Mouse (Mus musculus) limb, embryonic 10.5 days (tissue): Measurements from ENCODE around the gene Gm17606. TPM values are rescaled to one million over a fixed set of nuclear protein-coding genes. Genes with fewer than 3 reads are reported as not detected.
"Not testable (repeated sequence)": the region's sequence is repeated elsewhere in the genome, so short reads cannot be mapped to it uniquely, and the experiment has no call there.

Experiments
- DNase-seq: peaks from one replicate; pipeline ENCODE4 v3.0.0-alpha.2; 2017; ENCODE audit warnings: low spot score
- H3K27ac ChIP-seq: fragments of 300-500 bp; sonication (generic); 2 replicates; pipeline ENCODE4 v1.5.1; 2016; ENCODE audit warnings: mild to moderate bottlenecking
- H3K27me3 ChIP-seq: fragments of 300-500 bp; sonication (generic); 2 replicates; pipeline ENCODE4 v1.6.1; 2016; ENCODE audit warnings: low read depth, mild to moderate bottlenecking; ENCODE audit not compliant: poor library complexity, severe bottlenecking
- H3K36me3 ChIP-seq: fragments of 300-500 bp; sonication (generic); 2 replicates; pipeline ENCODE4 v1.6.1; 2016; ENCODE audit warnings: mild to moderate bottlenecking, moderate library complexity
- H3K4me1 ChIP-seq: fragments of 300-500 bp; sonication (generic); 2 replicates; pipeline ENCODE4 v1.6.1; 2016
- H3K4me3 ChIP-seq: fragments of 300-500 bp; sonication (generic); 2 replicates; pipeline ENCODE4 v1.5.1; 2016; ENCODE audit warnings: mild to moderate bottlenecking, moderate library complexity
- H3K9me3 ChIP-seq: fragments of 300-500 bp; sonication (generic); replicated peaks from 2 replicates; pipeline ENCODE4 v1.6.1; 2016; ENCODE audit warnings: mild to moderate bottlenecking
- WGBS: fragments of 180-500 bp; shearing (Covaris S2); methylation state at CpG from one replicate; pipeline ENCODE4 v1.1.7; 2016; 5-methylcytosine and 5-hydroxymethylcytosine counted together
- polyA plus RNA-seq: library from polyadenylated mRNA; unstranded; fragments of >200 nt; fragmentation: Nextera tagmentation; extraction: Ambion mirVana; gene quantifications from 2 replicates; pipeline ENCODE4 v1.2.1, GENCODE M21; 2016

Gene Gm17606
- polyA plus RNA-seq, 1 experiment from 2014 or later: not detected

GRCm38 (mm10) chr14:54609245-54609644, 31.5 kb upstream of the Gm17606 start:
- no peak for DNase-seq
- 74% methylated on average over 4 of the region's 4 CpGs for WGBS
- H3K9me3 ChIP-seq: no peaks in the 10 kb centered on the region
- peaks cover 13% of the 10 kb centered on the region for H3K4me1 ChIP-seq
- H3K27me3 ChIP-seq: no peaks in the 10 kb centered on the region
- H3K36me3 ChIP-seq: peaks cover 41% of the 10 kb centered on the region
- no peak overlapping the region for H3K27ac ChIP-seq
- no peak overlapping the region for H3K4me3 ChIP-seq

- Histone ChIP-seq H3K27ac (no peak overlapping the region), H3K36me3 (peaks cover 48% of the 10 kb centered on the region), H3K27me3 (no peaks in the 10 kb centered on the region), H3K4me1 (peaks cover 6% of the 10 kb centered on the region), H3K9me3 (no peaks in the 10 kb centered on the region), H3K4me3 (no peak overlapping the region)
- 87% methylated on average over 4 of the region's 4 CpGs for WGBS
- no peak for DNase-seq
Observed at GRCm38 (mm10) chr14:54609962-54610361, 30.8 kb upstream of the Gm17606 start.

GRCm38 (mm10) chr14:54610648-54611047, 30.1 kb upstream of the Gm17606 start:
- peaks cover 6% of the 10 kb centered on the region for H3K4me1 ChIP-seq
- 85% methylated on average over 6 of the region's 6 CpGs for WGBS
- no peak for DNase-seq
- no peaks in the 10 kb centered on the region for H3K9me3 ChIP-seq
- H3K27me3 ChIP-seq: no peaks in the 10 kb centered on the region
- H3K27ac ChIP-seq: no peak overlapping the region
- peaks cover 55% of the 10 kb centered on the region for H3K36me3 ChIP-seq
- no peak overlapping the region for H3K4me3 ChIP-seq

GRCm38 (mm10) chr14:54614130-54614529, 26.6 kb upstream of the Gm17606 start:
- H3K9me3 ChIP-seq, H3K27me3 ChIP-seq, H3K4me1 ChIP-seq, H3K4me3 ChIP-seq, H3K27ac ChIP-seq, DNase-seq: not testable (repeated sequence)
- H3K36me3 ChIP-seq: peaks cover 65% of the 10 kb centered on the region
- 95% methylated on average over 16 of the region's 16 CpGs for WGBS

GRCm38 (mm10) chr14:54616226-54616825, 24.4 kb upstream of the Gm17606 start:
- 96% methylated on average over 16 of the region's 16 CpGs for WGBS

GRCm38 (mm10) chr14:54617152-54617896, 23.4 kb upstream of the Gm17606 start:
- Histone ChIP-seq H3K36me3 (peaks cover 42% of the 10 kb centered on the region), H3K4me3 (peak overlapping the region; percentile 75), H3K27ac (peak overlapping the region; percentile 92), H3K4me1 (peaks cover 8% of the 10 kb centered on the region), H3K9me3 (no peaks in the 10 kb centered on the region), H3K27me3 (no peaks in the 10 kb centered on the region)
- WGBS: 1% methylated on average over 38 of the region's 38 CpGs
- DNase-seq: peak; percentile 71

More at GRCm38 (mm10) chr14:54616226-54616825, 24.4 kb upstream of the Gm17606 start:
- DNase-seq: no peak
- Histone ChIP-seq H3K9me3 (no peaks in the 10 kb centered on the region), H3K36me3 (peaks cover 50% of the 10 kb centered on the region), H3K27ac (no peak overlapping the region), H3K4me3 (peak overlapping the region; percentile 75), H3K27me3 (no peaks in the 10 kb centered on the region), H3K4me1 (peaks cover 8% of the 10 kb centered on the region)

- Histone ChIP-seq H3K4me3 (peak within 1 kb of the TSS; percentile 75), H3K4me1 (peaks cover 8% of the 10 kb centered on the region), H3K27me3 (no peaks in the 10 kb centered on the region), H3K9me3 (no peaks in the 10 kb centered on the region), H3K36me3 (peaks cover 36% of the 10 kb centered on the region), H3K27ac (peak within 1 kb of the TSS; percentile 92)
- WGBS: under 1% methylated on average over 25 of the region's 25 CpGs
- peak; percentile 91 for DNase-seq
Observed at GRCm38 (mm10) chr14:54617897-54618365, 22.8 kb upstream of the Gm17606 start, which contains the start of gene Psmb5. TSS of gene Psmb5 (minus strand) at chr14:54618022.

- Histone ChIP-seq H3K9me3 (no peaks in the 10 kb centered on the region), H3K27ac (no peak within 1 kb of the TSS)
- 91% methylated on average over 1 of the region's 1 CpGs for WGBS
Observed at GRCm38 (mm10) chr14:54621133-54621532, 19.6 kb upstream of the Gm17606 start, which contains the start of gene Psmb11. TSS of gene Psmb11 (plus strand) at chr14:54621433.

GRCm38 (mm10) chr14:54623334-54623733, 17.4 kb upstream of the Gm17606 start:
- Histone ChIP-seq H3K4me1 (no peaks in the 10 kb centered on the region), H3K36me3 (no peaks in the 10 kb centered on the region), H3K4me3 (no peak overlapping the region), H3K27ac (no peak overlapping the region), H3K27me3 (no peaks in the 10 kb centered on the region), H3K9me3 (no peaks in the 10 kb centered on the region)
- DNase-seq: no peak
- 87% methylated on average over 6 of the region's 6 CpGs for WGBS

More at GRCm38 (mm10) chr14:54621133-54621532, 19.6 kb upstream of the Gm17606 start, which contains the start of gene Psmb11:
- H3K4me3 ChIP-seq: no peak within 1 kb of the TSS
- DNase-seq: no peak
- peaks cover 5% of the 10 kb centered on the region for H3K36me3 ChIP-seq
- no peaks in the 10 kb centered on the region for H3K27me3 ChIP-seq
- peaks cover 8% of the 10 kb centered on the region for H3K4me1 ChIP-seq

GRCm38 (mm10) chr14:54624976-54625375, 15.8 kb upstream of the Gm17606 start:
- WGBS: 81% methylated on average over 10 of the region's 10 CpGs
- H3K4me1 ChIP-seq: no peaks in the 10 kb centered on the region

GRCm38 (mm10) chr14:54628103-54628502, 12.6 kb upstream of the Gm17606 start:
- peaks cover 40% of the 10 kb centered on the region for H3K36me3 ChIP-seq
- WGBS: 74% methylated on average over 5 of the region's 5 CpGs
- no peak overlapping the region for H3K4me3 ChIP-seq
- H3K4me1 ChIP-seq: no peaks in the 10 kb centered on the region
- no peaks in the 10 kb centered on the region for H3K9me3 ChIP-seq
- H3K27me3 ChIP-seq: no peaks in the 10 kb centered on the region
- DNase-seq: no peak
- H3K27ac ChIP-seq: no peak overlapping the region

More at GRCm38 (mm10) chr14:54624976-54625375, 15.8 kb upstream of the Gm17606 start:
- H3K36me3 ChIP-seq: peaks cover 8% of the 10 kb centered on the region; the same call in 1 of the 2 replicates
- H3K9me3 ChIP-seq: no peaks in the 10 kb centered on the region
- DNase-seq: no peak
- H3K27ac ChIP-seq: no peak overlapping the region
- H3K27me3 ChIP-seq: no peaks in the 10 kb centered on the region
- no peak overlapping the region for H3K4me3 ChIP-seq

GRCm38 (mm10) chr14:54629797-54630196, 11.0 kb upstream of the Gm17606 start:
- Histone ChIP-seq H3K27me3 (no peaks in the 10 kb centered on the region), H3K4me1 (no peaks in the 10 kb centered on the region), H3K36me3 (peaks cover 57% of the 10 kb centered on the region), H3K4me3 (no peak overlapping the region), H3K9me3 (no peaks in the 10 kb centered on the region), H3K27ac (no peak overlapping the region)
- DNase-seq: no peak
- 84% methylated on average over 2 of the region's 2 CpGs for WGBS
